Mouse (Mus musculus) sigmoid colon, adult 10 weeks (tissue): ENCODE data around the gene Gp1ba. TPM values are rescaled to one million over a fixed set of nuclear protein-coding genes. Genes with fewer than 3 reads are reported as not detected.

ENCODE experiments used
- polyA plus RNA-seq: library from polyadenylated mRNA; stranded (reverse); fragments of 350-450 nt; fragmentation: Illumina TruSeq; extraction: RNeasy Lipid Tissue Mini Kit (QIAGEN cat#74804); gene quantifications from one replicate; pipeline ENCODE4 v1.2.3, GENCODE M21; 2014; ENCODE audit warnings: low read depth, low replicate concordance

The Gp1ba gene
- polyA plus RNA-seq, result not detected

DNA sequence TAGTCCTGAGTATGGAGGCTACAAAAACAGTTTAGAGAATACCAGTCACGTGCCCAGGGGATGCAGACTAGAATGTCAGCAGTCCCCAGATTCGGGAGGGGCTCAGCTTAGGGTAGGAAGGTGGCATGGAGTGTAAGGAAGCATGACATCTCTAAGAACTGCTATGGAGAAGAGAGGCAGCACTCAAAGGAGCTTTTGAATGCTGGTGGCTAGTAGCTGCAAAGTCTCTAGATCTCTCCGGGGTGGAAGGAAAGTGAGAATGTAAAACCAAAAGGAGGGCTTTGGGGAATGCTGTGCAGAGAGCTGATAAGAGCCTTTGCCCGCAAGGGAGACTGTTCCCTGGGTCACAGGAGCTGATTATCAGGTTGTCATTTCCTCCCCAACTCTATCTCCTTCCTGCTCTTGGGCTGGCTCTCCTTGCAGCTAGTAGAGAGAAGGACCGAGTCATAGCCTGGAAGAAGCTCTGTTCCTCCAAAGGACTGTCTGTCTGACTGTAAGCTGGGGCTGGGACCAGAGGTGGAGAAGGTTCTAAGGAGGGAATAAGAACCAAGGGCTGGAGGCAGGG is at the start of gene Gp1ba:
Gene Gp1ba (plus strand): TSS at position 409 of the 565 bp plus-strand sequence.

DNA sequence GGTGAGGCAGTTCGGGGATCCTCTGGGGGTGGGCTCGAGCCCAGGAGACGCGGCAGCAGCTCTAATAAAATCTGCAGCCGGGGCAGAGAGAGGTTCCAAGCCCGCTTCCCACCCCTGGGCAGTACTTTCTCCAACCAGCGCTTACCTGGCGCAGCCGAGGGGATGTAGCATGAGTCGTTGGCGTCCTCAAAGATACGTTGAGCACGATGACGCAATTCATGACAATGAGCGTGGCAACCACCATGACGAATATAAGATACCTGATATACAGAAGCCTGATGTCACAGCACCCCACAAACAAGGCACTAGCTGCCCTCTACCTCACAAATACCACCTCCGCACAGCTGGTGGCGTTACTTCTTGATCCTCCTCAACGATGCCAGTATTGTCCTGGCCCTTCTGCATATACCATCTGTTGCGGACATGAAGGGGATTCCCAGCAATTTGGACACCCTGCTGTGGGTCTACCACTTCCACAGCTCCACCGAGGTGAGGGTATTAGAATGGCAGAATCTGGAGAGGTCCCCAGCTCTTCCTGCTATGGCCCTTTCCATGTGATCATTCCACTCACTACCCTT is 23.3 kb upstream of the Gp1ba start, which contains the start of gene 4930544D05Rik:
Gene 4930544D05Rik (plus strand): TSS at position 333 of the 578 bp plus-strand sequence.

DNA sequence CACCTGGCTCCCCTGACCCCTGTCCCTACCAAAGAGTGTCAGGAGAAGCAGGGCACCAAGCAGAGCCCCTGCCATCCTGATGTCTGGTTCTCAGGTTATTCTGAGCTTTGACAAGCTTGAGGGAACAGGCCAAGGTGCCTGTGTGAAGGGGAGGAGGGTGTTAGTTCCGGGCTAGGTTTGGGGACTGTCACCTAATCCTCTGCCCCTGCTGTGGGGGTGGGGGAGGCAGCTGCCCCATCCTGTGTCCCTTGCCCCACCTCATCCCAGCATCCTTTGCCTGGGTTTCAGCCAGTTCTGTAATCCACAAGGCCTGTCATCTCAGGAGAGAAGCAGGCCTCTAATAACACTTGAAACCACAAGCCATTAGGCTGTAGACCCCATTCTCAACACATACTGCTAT is 19.8 kb upstream of the Gp1ba start, which contains the start of gene Chrne:
Gene Chrne (minus strand): TSS at position 116 of the 400 bp plus-strand sequence.

DNA sequence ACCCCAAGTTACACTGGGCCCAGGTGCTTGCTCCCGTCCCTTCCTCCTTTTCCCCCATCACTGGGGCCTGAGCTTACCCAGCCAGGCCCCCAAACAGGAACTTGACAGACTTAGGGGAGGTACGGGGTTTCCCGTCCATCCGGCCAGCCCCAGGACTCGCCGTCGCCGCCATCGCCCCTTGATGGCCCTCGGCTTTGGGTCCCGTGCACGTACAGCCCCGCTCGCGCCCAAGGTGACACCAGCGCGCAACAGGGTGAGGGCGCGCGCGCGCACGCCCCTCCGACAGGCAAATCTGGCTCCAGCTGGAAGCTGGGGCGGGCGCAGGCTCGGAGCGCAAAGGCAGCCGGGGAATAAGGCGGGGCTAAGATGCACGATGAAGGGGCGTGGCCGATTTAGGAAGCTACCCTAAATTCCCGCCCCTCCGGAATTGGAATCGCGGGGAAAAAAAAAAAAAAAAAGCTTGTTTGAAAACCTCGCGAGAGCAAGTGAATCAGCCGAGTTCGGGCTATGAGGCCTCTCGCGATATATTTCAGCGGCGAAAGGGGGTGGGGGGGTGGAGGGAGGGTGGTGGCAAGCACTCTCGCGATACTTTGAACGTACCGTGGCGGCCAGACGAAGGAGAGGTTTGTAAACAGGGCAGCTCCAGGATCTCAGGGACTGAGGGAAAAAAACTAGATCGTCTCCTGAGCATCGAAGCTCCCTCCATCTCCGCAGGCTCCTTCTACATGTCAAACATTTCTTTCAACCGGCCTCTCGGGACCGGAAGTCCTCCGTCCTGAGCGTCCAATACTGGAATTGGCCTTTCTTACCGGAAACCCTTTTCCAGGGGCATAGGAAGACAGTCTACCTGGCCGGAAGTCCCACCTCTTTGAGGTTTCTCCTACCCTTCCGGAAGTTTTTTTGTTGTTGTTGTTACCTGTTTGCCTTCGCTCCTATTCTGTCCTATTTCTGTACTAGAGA is 8.0 kb downstream of the Gp1ba start, which contains the start of the genes Rnf167 and Slc25a11:
Gene Rnf167 (plus strand): TSS at position 545 of the 960 bp plus-strand sequence.
Gene Slc25a11 (minus strand): TSS at position 789 of the 960 bp plus-strand sequence.

DNA sequence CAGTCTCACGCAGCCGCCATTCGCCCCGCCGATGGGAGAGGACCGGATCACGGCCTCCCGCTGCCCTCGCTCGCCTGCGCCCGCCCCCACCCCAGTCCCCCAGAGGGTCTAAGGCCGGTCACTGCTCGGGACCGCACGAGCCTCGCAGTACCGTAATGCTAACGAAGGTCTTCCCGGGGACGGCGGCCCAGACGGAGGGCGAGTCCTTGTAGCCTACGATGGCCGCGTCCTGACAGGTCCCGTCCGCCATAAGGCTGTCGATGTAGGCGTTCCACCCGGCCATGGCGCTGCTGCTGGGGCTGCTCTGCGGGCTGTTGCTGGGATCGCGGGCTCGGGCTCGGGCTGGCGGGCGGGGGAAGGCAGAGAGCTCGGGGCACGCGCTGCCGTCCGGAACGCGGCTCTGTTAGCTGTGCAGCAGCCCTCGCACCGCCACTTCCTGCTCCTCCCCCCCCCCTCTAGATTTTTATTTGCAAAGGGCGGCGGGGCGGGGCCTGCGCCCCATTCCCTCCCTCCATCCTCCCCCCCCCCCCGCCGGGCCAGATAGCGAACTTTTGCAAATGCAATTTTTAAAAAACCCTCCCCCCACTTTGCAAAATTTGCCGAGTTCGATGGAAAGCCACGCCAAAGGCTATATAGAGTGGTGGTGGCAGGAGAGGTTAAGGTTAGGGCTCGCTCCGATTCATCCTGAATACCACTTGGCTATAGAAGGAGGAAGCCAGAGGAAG is 15.4 kb downstream of the Gp1ba start, which contains the start of gene Pfn1:
Gene Pfn1 (minus strand): TSS at position 447 of the 725 bp plus-strand sequence.

DNA sequence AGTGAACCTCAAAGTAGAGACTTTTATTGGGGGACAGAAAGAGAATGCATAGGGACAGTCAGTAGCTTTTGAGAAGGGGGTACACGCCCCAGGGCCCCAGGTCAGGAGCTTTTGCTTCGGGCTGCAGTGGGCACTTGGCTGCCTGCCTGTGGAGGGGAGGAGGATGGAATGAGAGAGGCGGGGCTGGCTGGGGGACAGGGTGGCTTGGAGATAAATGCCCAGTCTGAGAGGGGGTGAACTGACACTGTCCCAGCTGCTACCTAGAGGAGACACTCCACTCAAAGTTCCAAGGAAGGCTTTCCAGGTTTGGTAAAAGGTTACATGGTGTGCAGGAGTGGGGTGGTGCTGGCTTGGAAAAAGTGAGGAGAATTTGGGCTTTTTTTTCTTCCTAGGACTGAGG is 18.0 kb downstream of the Gp1ba start, which contains the start of gene Eno3:
Gene Eno3 (plus strand): TSS at position 239 of the 400 bp plus-strand sequence.

DNA sequence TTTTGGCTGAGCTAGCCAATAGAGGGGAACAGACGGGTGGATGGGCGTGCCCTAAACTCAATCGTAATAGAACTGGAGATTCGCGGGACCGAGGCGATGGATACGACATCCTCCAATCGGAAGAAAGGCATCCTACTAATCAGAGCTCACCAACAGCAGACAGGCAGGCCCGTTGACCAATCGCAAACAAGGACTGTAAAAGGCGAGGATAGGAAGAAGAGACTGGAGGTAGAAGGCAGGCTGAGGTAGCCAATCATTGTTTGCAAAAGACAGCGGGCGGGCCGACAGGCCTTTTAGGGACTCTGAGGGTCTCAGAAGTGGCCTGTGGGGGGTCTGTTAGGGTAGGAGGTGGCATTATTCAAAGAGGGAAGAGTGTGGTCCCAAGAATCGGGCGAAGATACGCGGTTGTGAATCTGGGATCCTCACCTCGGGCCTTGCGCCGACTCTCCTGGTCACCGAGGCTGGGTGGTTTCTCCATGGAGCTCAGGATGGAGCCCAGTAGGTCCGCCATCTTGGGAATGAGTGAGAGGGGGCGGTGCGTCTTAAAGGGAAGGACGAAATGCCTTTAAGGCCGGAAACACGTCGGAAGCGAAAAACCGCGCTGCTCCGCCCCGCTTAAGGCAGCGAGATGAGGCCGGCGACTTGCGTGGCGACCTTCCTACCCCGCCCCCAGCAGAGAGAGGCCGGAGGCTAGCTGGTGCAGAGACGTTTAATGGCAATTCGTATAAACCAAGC is 30.0 kb downstream of the Gp1ba start, which contains the start of gene Spag7:
Gene Spag7 (minus strand): TSS at position 646 of the 735 bp plus-strand sequence.

DNA sequence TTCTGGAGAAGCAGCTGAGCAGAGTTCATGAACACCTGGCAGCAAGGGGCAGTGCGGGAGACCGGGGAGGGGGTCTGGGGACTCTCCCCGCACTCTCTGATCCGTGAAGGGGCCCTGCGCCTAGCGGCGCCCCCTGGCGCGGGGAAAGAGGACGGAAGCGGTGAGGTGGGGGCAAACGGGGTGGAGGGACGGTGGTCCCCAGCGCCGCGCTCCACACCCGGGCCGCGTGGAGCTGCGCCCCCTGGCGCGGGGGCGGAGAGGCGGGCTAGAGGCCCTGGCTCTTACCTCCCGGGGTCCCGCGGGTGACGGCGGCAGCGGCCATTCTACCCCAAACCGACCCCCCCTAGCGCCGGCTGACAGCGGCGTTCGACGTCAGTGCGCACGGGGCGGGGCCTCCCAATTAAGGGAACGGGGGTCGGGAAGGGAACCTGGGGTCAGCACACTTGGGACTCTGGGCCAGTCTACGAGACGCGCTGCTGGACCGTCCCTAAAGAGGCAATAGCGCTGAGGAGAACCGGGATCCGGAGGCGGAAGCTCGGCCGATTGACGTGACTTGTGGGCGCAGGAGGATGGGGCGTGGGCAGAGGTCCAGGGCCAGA is 48.8 kb downstream of the Gp1ba start, which contains the start of gene Camta2:
Gene Camta2 (minus strand): TSS at position 505 of the 599 bp plus-strand sequence.

Other genes with a start within 250 kb of the Gp1ba start
- gene Pelp1, start 229.1 kb upstream of the Gp1ba start, polyA plus RNA-seq, result 6.3 TPM
- 0.47 TPM for gene Arrb2, start 206.5 kb upstream of the Gp1ba start, polyA plus RNA-seq
- 8.1 TPM for gene Med11, start 187.2 kb upstream of the Gp1ba start, polyA plus RNA-seq
- gene Zmynd15, start 179.7 kb upstream of the Gp1ba start, polyA plus RNA-seq, result 0.28 TPM
- gene Cxcl16, start 179.1 kb upstream of the Gp1ba start, polyA plus RNA-seq, result 12.0 TPM
- gene Tm4sf5, start 133.9 kb upstream of the Gp1ba start, polyA plus RNA-seq, result 1.6 TPM
- not detected for gene Vmo1, start 124.5 kb upstream of the Gp1ba start, polyA plus RNA-seq
- not detected for gene Gltpd2, start 119.9 kb upstream of the Gp1ba start, polyA plus RNA-seq
- gene Psmb6, start 113.8 kb upstream of the Gp1ba start, polyA plus RNA-seq, result 16.2 TPM
- not detected for gene Gm40193, start 106.2 kb upstream of the Gp1ba start, polyA plus RNA-seq
- 0.85 TPM for gene Pld2, start 99.1 kb upstream of the Gp1ba start, polyA plus RNA-seq
- gene Mink1, start 76.2 kb upstream of the Gp1ba start, polyA plus RNA-seq, result 4.6 TPM
- not detected for gene 4930544D05Rik, start 23.3 kb upstream of the Gp1ba start, polyA plus RNA-seq
- gene Chrne, start 19.9 kb upstream of the Gp1ba start, polyA plus RNA-seq, result not detected
- 43.3 TPM for gene Rnf167, start 8.1 kb downstream of the Gp1ba start, polyA plus RNA-seq
- 26.7 TPM for gene Slc25a11, start 8.4 kb downstream of the Gp1ba start, polyA plus RNA-seq
- gene Pfn1, start 15.5 kb downstream of the Gp1ba start, polyA plus RNA-seq, result 141 TPM
- 22.6 TPM for gene Eno3, start 18.1 kb downstream of the Gp1ba start, polyA plus RNA-seq
- 18.2 TPM for gene Spag7, start 30.3 kb downstream of the Gp1ba start, polyA plus RNA-seq
- 2.2 TPM for gene Camta2, start 49.0 kb downstream of the Gp1ba start, polyA plus RNA-seq
- gene Inca1, start 61.0 kb downstream of the Gp1ba start, polyA plus RNA-seq, result 0.85 TPM
- gene Kif1c, start 61.4 kb downstream of the Gp1ba start, polyA plus RNA-seq, result 24.2 TPM
- gene Zfp3, start 125.1 kb downstream of the Gp1ba start, polyA plus RNA-seq, result 3.8 TPM
- 2.0 TPM for gene Scimp, start 173.5 kb downstream of the Gp1ba start, polyA plus RNA-seq
- gene Rabep1, start 205.7 kb downstream of the Gp1ba start, polyA plus RNA-seq, result 39.1 TPM